Mouse (Mus musculus): ENCODE data around the gene Slpi. TPM values are rescaled to one million over a fixed set of nuclear protein-coding genes. Genes with fewer than 3 reads are reported as not detected.
"Not testable (repeated sequence)": the region's sequence is repeated elsewhere in the genome, so short reads cannot be mapped to it uniquely, and the experiment has no call there.

Slpi gene
- total RNA-seq, 2 experiments from 2014 or later, result not detected

GRCm38 (mm10) chr2:164347697-164348096, 41.2 kb downstream of the Slpi start:
- not testable (repeated sequence) for ATAC-seq (replicated peaks; ENCODE audit: low FRiP score, low TSS enrichment, poor library complexity, severe bottlenecking)

- ATAC-seq (replicated peaks; ENCODE audit: low FRiP score, low TSS enrichment, poor library complexity, severe bottlenecking), result not testable (repeated sequence)
Measured at GRCm38 (mm10) chr2:164343732-164344131, 45.2 kb downstream of the Slpi start.

GRCm38 (mm10) chr2:164332440-164332839, 56.5 kb downstream of the Slpi start, which contains the start of gene Svs5:
Gene Svs5 (plus strand): TSS chr2:164332740.
- ATAC-seq (replicated peaks; ENCODE audit: low FRiP score, low TSS enrichment, poor library complexity, severe bottlenecking), result not testable (repeated sequence)

- ATAC-seq (replicated peaks; ENCODE audit: low FRiP score, low TSS enrichment, poor library complexity, severe bottlenecking), result no peak
Measured at GRCm38 (mm10) chr2:164320983-164321382, 67.9 kb downstream of the Slpi start.

GRCm38 (mm10) chr2:164316451-164316850, 72.4 kb downstream of the Slpi start, which contains the start of gene Svs6:
Gene Svs6 (plus strand): TSS chr2:164316751.
- ATAC-seq (replicated peaks; ENCODE audit: low FRiP score, low TSS enrichment, poor library complexity, severe bottlenecking), result not testable (repeated sequence)

- ATAC-seq (replicated peaks; ENCODE audit: low FRiP score, low TSS enrichment, poor library complexity, severe bottlenecking), result not testable (repeated sequence)
Measured at GRCm38 (mm10) chr2:164315460-164315859, 73.4 kb downstream of the Slpi start.

- no peak for ATAC-seq (replicated peaks; ENCODE audit: low FRiP score, low TSS enrichment, poor library complexity, severe bottlenecking)
Measured at GRCm38 (mm10) chr2:164312599-164312998, 76.3 kb downstream of the Slpi start.

Other genes starting within 250 kb of the Slpi start
- 0.26 and 0.40 TPM in 2 replicates for gene Kcns1, start 218.0 kb downstream of the Slpi start, total RNA-seq (2014; fragmentation: Nextera tagmentation)
- gene Kcns1, start 218.0 kb downstream of the Slpi start, total RNA-seq (2017), result 0.88 and 2.2 TPM in 2 replicates
- not detected in 2 replicates for gene Wfdc5, start 206.4 kb downstream of the Slpi start, total RNA-seq (2014; fragmentation: Nextera tagmentation)
- gene Wfdc5, start 206.4 kb downstream of the Slpi start, total RNA-seq (2017), result not detected in 2 replicates
- not detected in 2 replicates for gene Wfdc12, start 198.5 kb downstream of the Slpi start, total RNA-seq (2014; fragmentation: Nextera tagmentation)
- not detected in 2 replicates for gene Wfdc12, start 198.5 kb downstream of the Slpi start, total RNA-seq (2017)
- not detected in 2 replicates for gene Wfdc15a, start 189.0 kb downstream of the Slpi start, total RNA-seq (2014; fragmentation: Nextera tagmentation)
- not detected in 2 replicates for gene Wfdc15a, start 189.0 kb downstream of the Slpi start, total RNA-seq (2017)
- not detected in 2 replicates for gene Wfdc15b, start 167.4 kb downstream of the Slpi start, total RNA-seq (2014; fragmentation: Nextera tagmentation)
- gene Wfdc15b, start 167.4 kb downstream of the Slpi start, total RNA-seq (2017), result not detected in 2 replicates
- not detected in 2 replicates for gene Svs2, start 150.6 kb downstream of the Slpi start, total RNA-seq (2014; fragmentation: Nextera tagmentation)
- gene Svs2, start 150.6 kb downstream of the Slpi start, total RNA-seq (2017), result not detected in 2 replicates
- not detected in 2 replicates for gene Svs3b, start 132.5 kb downstream of the Slpi start, total RNA-seq (2014; fragmentation: Nextera tagmentation)
- not detected in 2 replicates for gene Svs3b, start 132.5 kb downstream of the Slpi start, total RNA-seq (2017)
- gene Svs4, start 110.6 kb downstream of the Slpi start, total RNA-seq (2014; fragmentation: Nextera tagmentation), result not detected in 2 replicates
- not detected in 2 replicates for gene Svs4, start 110.6 kb downstream of the Slpi start, total RNA-seq (2017)
- gene Svs3a, start 99.8 kb downstream of the Slpi start, total RNA-seq (2014; fragmentation: Nextera tagmentation), result not detected in 2 replicates
- gene Svs3a, start 99.8 kb downstream of the Slpi start, total RNA-seq (2017), result not detected in 2 replicates
- gene Svs6, start 72.3 kb downstream of the Slpi start, total RNA-seq (2014; fragmentation: Nextera tagmentation), result not detected in 2 replicates
- not detected in 2 replicates for gene Svs6, start 72.3 kb downstream of the Slpi start, total RNA-seq (2017)
- gene Svs5, start 56.4 kb downstream of the Slpi start, total RNA-seq (2014; fragmentation: Nextera tagmentation), result not detected in 2 replicates
- gene Svs5, start 56.4 kb downstream of the Slpi start, total RNA-seq (2017), result not detected in 2 replicates
- gene Rbpjl, start 14.0 kb upstream of the Slpi start, total RNA-seq (2014; fragmentation: Nextera tagmentation), result not detected in 2 replicates
- gene Rbpjl, start 14.0 kb upstream of the Slpi start, total RNA-seq (2017), result not detected in 2 replicates
- not detected in 2 replicates for gene Matn4, start 16.1 kb upstream of the Slpi start, total RNA-seq (2014; fragmentation: Nextera tagmentation)
- 0.09 TPM in 1 of 2 replicates, not detected in the other for gene Matn4, start 16.1 kb upstream of the Slpi start, total RNA-seq (2017)
- gene Sdc4, start 54.8 kb upstream of the Slpi start, total RNA-seq (2014; fragmentation: Nextera tagmentation), result 1.0 and 5.3 TPM in 2 replicates
- 0.23 and 1.3 TPM in 2 replicates for gene Sdc4, start 54.8 kb upstream of the Slpi start, total RNA-seq (2017)
- gene Sys1, start 67.9 kb upstream of the Slpi start, total RNA-seq (2014; fragmentation: Nextera tagmentation), result 25.7 and 26.7 TPM in 2 replicates
- 10.9 and 16.0 TPM in 2 replicates for gene Sys1, start 67.9 kb upstream of the Slpi start, total RNA-seq (2017)
- not detected in 2 replicates for gene Gm20458, start 71.9 kb upstream of the Slpi start, total RNA-seq (2014; fragmentation: Nextera tagmentation)
- gene Gm20458, start 71.9 kb upstream of the Slpi start, total RNA-seq (2017), result not detected in 2 replicates
- gene Trp53tg5, start 84.6 kb upstream of the Slpi start, total RNA-seq (2014; fragmentation: Nextera tagmentation), result not detected in 2 replicates
- not detected in 2 replicates for gene Trp53tg5, start 84.6 kb upstream of the Slpi start, total RNA-seq (2017)
- gene Dbndd2, start 97.0 kb upstream of the Slpi start, total RNA-seq (2014; fragmentation: Nextera tagmentation), result 2.4 TPM in 2 replicates
- gene Dbndd2, start 97.0 kb upstream of the Slpi start, total RNA-seq (2017), result 2.9 TPM in 1 of 2 replicates, not detected in the other
- 76.4 and 89.3 TPM in 2 replicates for gene Pigt, start 108.4 kb upstream of the Slpi start, total RNA-seq (2014; fragmentation: Nextera tagmentation)
- 16.3 and 36.6 TPM in 2 replicates for gene Pigt, start 108.4 kb upstream of the Slpi start, total RNA-seq (2017)
- gene Wfdc2, start 173.3 kb upstream of the Slpi start, total RNA-seq (2014; fragmentation: Nextera tagmentation), result not detected in 2 replicates
- not detected in 2 replicates for gene Wfdc2, start 173.3 kb upstream of the Slpi start, total RNA-seq (2017)
- gene Spint3, start 184.4 kb upstream of the Slpi start, total RNA-seq (2014; fragmentation: Nextera tagmentation), result not detected in 2 replicates
- gene Spint3, start 184.4 kb upstream of the Slpi start, total RNA-seq (2017), result not detected in 2 replicates
- not detected in 2 replicates for gene Wfdc6a, start 196.4 kb upstream of the Slpi start, total RNA-seq (2014; fragmentation: Nextera tagmentation)
- not detected in 2 replicates for gene Wfdc6a, start 196.4 kb upstream of the Slpi start, total RNA-seq (2017)
- gene Eppin, start 204.5 kb upstream of the Slpi start, total RNA-seq (2014; fragmentation: Nextera tagmentation), result not detected in 2 replicates
- not detected in 2 replicates for gene Eppin, start 204.5 kb upstream of the Slpi start, total RNA-seq (2017)
- not detected in 2 replicates for gene Wfdc6b, start 224.4 kb upstream of the Slpi start, total RNA-seq (2014; fragmentation: Nextera tagmentation)
- gene Wfdc6b, start 224.4 kb upstream of the Slpi start, total RNA-seq (2017), result not detected in 2 replicates
- gene Wfdc8, start 224.5 kb upstream of the Slpi start, total RNA-seq (2014; fragmentation: Nextera tagmentation), result not detected in 2 replicates
- not detected in 2 replicates for gene Wfdc8, start 224.5 kb upstream of the Slpi start, total RNA-seq (2017)
- not detected in 2 replicates for gene Wfdc16, start 249.7 kb upstream of the Slpi start, total RNA-seq (2014; fragmentation: Nextera tagmentation)
- not detected in 2 replicates for gene Wfdc16, start 249.7 kb upstream of the Slpi start, total RNA-seq (2017)

Measured in megakaryocyte-erythroid progenitor cell, adult 5-6 weeks (primary cell).